Mouse (Mus musculus): Measurements from ENCODE around the gene Atp8b3.

The Atp8b3 gene

GRCm38 (mm10) chr10:80513739-80514138, 25.2 kb downstream of the Atp8b3 start:
- DNase-seq: no peak

GRCm38 (mm10) chr10:80510273-80510660, 28.7 kb downstream of the Atp8b3 start:
- DNase-seq: no peak

GRCm38 (mm10) chr10:80509412-80510272, 29.3 kb downstream of the Atp8b3 start:
- DNase-seq: peak; percentile 84 to 93

- peak; percentile 71 to 86 for DNase-seq
Measured at GRCm38 (mm10) chr10:80506222-80506621, 32.7 kb downstream of the Atp8b3 start.

DNA sequence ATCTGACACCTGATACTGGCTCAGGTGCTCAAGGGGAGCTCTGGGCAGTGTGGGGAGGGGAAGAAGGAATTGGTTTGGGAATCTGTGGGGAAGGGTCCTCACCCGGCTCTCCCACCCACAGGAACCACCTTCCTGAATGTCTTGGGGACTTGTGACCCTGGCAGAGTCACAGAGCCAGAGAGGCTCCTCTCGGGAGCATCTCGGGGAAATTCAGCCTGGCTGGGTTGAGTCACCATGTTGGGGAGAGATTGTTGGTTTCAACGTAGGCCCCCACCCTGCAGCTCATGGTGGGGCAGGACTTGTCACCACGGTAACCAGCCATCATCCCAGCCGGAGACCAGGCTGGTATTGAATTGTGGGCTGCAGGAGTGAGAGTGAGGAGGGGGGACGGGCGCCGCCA, 34.2 kb downstream of the Atp8b3 start:
- no peak for DNase-seq

- DNase-seq: no peak
Measured at GRCm38 (mm10) chr10:80503599-80504220, 35.2 kb downstream of the Atp8b3 start.

DNA sequence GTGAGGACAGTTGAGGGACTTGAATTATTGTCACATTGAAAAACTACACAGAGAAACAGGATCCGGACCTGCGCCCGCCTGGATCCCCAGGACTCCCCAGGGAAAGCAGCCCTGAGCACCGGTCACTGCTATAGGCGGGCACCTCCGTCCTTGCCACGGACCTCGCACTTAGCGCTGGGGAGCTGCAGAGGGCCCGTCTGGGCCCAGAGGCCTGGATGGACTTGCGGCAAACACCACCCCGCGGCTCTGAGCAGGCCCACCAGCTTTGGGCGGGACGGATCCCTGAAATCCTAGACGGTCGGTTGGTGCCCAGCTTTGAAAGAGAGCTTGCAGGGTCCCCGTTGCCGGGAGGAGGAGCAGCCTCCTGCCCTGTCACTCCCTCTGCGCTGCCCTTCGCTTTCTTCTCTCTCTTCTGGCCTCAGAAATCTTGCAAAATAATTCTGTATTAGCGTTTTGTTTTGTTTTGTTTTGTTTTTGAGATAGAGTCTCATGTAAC, 36.1 kb downstream of the Atp8b3 start:
- no peak for DNase-seq

DNA sequence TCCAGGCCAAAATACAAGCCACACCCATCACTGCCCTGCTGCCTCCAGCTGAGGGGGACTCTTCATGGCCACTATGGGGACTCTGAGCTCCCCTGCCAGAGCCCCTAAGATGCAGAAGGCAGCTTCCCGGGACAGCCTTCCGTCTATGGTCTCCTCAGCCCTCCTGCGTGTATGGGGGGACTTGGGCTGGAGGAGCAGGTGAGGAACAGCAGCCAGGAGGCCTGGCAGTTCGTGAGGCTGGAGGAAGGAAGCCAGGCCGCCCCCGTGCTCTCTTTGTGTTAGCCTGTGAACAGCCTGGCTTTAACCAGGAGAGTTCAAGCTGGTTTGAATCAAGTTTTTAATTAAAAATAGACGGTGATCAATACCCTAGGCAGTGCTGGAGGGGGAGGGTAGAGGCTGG, 36.6 kb downstream of the Atp8b3 start:
- no peak for DNase-seq

- DNase-seq: no peak
Measured at GRCm38 (mm10) chr10:80496421-80496820, 42.5 kb downstream of the Atp8b3 start.

DNA sequence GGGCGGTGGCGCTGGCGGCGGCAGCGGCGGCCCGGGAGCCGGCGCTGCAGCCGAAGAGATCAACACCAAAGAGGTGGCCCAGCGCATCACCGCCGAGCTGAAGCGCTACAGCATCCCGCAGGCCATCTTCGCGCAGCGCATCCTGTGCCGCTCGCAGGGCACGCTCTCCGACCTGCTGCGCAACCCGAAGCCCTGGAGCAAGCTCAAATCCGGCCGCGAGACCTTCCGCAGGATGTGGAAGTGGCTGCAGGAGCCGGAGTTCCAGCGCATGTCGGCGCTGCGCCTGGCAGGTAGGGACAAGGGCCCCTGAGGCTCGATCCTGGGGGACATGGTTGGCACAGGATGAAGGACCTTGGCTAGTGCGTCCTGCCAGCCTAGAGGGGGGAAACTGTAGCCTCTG, 43.0 kb downstream of the Atp8b3 start:
- no peak for DNase-seq

- DNase-seq: peak; percentile 50 to 72
Measured at GRCm38 (mm10) chr10:80494732-80495131, 44.2 kb downstream of the Atp8b3 start, which contains the start of gene Onecut3. Gene Onecut3, plus strand, starts transcription at chr10:80494835.

- peak; percentile 65 to 83 for DNase-seq
Measured at GRCm38 (mm10) chr10:80490051-80490450, 48.9 kb downstream of the Atp8b3 start.

- no peak for DNase-seq
Measured at GRCm38 (mm10) chr10:80486862-80487379, 52.0 kb downstream of the Atp8b3 start.

- no peak for DNase-seq
Measured at GRCm38 (mm10) chr10:80481002-80481401, 57.9 kb downstream of the Atp8b3 start.

DNA sequence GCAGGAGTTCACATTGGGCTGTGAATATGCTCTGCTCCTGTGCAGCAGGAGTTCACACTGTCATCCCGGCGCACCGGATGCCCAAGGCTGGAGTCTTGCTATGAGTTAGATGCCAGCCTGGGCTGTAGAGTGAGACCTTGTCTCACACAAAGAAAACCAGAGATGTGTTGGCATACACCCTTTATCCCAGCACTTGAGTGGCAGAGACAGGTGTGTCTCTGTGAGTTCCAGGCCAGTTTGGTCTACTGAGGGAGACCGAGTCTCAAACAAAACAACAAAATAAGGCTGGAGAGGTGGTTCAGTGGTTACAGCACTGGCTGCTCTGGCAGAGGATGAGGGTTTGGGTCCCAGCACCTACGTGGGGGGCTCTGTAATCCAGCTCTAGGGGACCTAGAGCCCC, 60.4 kb downstream of the Atp8b3 start:
- DNase-seq: no peak

GRCm38 (mm10) chr10:80475290-80475959, 63.5 kb downstream of the Atp8b3 start:
- DNase-seq: peak; percentile 89 to 93
